Mouse (Mus musculus): ENCODE results near the gene Sncb. TPM values are rescaled to one million over a fixed set of nuclear protein-coding genes. Genes with fewer than 3 reads are reported as not detected.

The Sncb gene
- total and polyA plus RNA-seq, 3 experiments: not detected

GRCm38 (mm10) chr13:54811476-54811875, 45.1 kb upstream of the Sncb start:
- TF ChIP-seq ZMIZ1 (IDR thresholded peaks at IDR 0.05; ENCODE audit: low read depth, low read length): no peak
- TF ChIP-seq KAT2A (conservative IDR thresholded peaks at IDR 0.05; ENCODE audit: low read depth, low read length): no peak
- TF ChIP-seq MAFK (IDR thresholded peaks at IDR 0.05; ENCODE audit: borderline replicate concordance, low read depth, low read length): no peak
- TF ChIP-seq POLR2AphosphoS2 (IDR thresholded peaks at IDR 0.05; ENCODE audit: low read length): no peak
- TF ChIP-seq MAX (IDR thresholded peaks at IDR 0.05; ENCODE audit: low read length): no peak
- no peak for TF ChIP-seq SMC3 (IDR thresholded peaks at IDR 0.05; ENCODE audit: low read depth, low read length)
- no peak for TF ChIP-seq POLR2AphosphoS5 (IDR thresholded peaks at IDR 0.05; ENCODE audit: borderline replicate concordance, low read depth, low read length)
- TF ChIP-seq SIN3A (IDR thresholded peaks at IDR 0.05; ENCODE audit: low read length): no peak
- no peak for TF ChIP-seq ZNF384 (IDR thresholded peaks at IDR 0.05; ENCODE audit: low read depth, low read length)
- TF ChIP-seq GABPA (IDR thresholded peaks at IDR 0.05; ENCODE audit: low read depth, low read length): no peak
- TF ChIP-seq TAL1 (IDR thresholded peaks at IDR 0.05; ENCODE audit: low read length): no peak
- no peak for TF ChIP-seq POLR2A (IDR thresholded peaks at IDR 0.05; ENCODE audit: control insufficient read depth in 1 of 2, insufficient read depth in 1 of 2, low read depth in 1 of 2, low read length in 2 of 2, poor library complexity in 1 of 2)
- TF ChIP-seq MEF2A (IDR thresholded peaks at IDR 0.05; ENCODE audit: extremely low read depth, insufficient replicate concordance, low read depth, low read length, poor library complexity, severe bottlenecking): no peak
- Histone ChIP-seq H3K27me3 (ENCODE audit: control insufficient read depth in 1 of 2, insufficient read depth in 2 of 2, low read length in 2 of 2) (no peaks in the 10 kb centered on the region), H3K36me3 (ENCODE audit: control insufficient read depth in 1 of 2, insufficient read depth in 2 of 2, low read length in 2 of 2) (no peaks in the 10 kb centered on the region), H3K9ac (ENCODE audit: control insufficient read depth, low read depth, low read length, poor library complexity, severe bottlenecking) (no peak overlapping the region), H3K27ac (ENCODE audit: control insufficient read depth, low read depth, low read length) (no peak overlapping the region), H3K79me2 (ENCODE audit: control insufficient read depth, insufficient read depth, low read length, poor library complexity) (no peaks in the 10 kb centered on the region), H3K4me1 (ENCODE audit: control insufficient read depth in 1 of 2, insufficient read depth in 2 of 2, low read length in 2 of 2) (no peaks in the 10 kb centered on the region), H3K4me3 (ENCODE audit: control insufficient read depth in 1 of 2, insufficient read depth in 1 of 2, low read depth in 2 of 2, low read length in 2 of 2) (no peak overlapping the region), H3K9me3 (replicated peaks; ENCODE audit: insufficient read depth, low read length) (no peaks in the 10 kb centered on the region)
- DNase-seq (ENCODE audit: low read depth, low spot score): no peak

GRCm38 (mm10) chr13:54808067-54808466, 41.7 kb upstream of the Sncb start:
- no peak overlapping the region for H3K27ac ChIP-seq (ENCODE audit: control insufficient read depth, low read depth, low read length)
- no peaks in the 10 kb centered on the region for H3K9me3 ChIP-seq (replicated peaks; ENCODE audit: insufficient read depth, low read length)
- DNase-seq (ENCODE audit: low read depth, low spot score): no peak
- no peak for TF ChIP-seq MAZ (IDR thresholded peaks at IDR 0.05; ENCODE audit: low read depth, low read length)
- TF ChIP-seq MXI1 (IDR thresholded peaks at IDR 0.05; ENCODE audit: low read depth, low read length): no peak
- no peak for TF ChIP-seq NELFE (IDR thresholded peaks at IDR 0.05; ENCODE audit: low read depth, low read length)
- TF ChIP-seq E2F4 (IDR thresholded peaks at IDR 0.05; ENCODE audit: borderline replicate concordance, low read depth, low read length): no peak
- TF ChIP-seq POLR2A (IDR thresholded peaks at IDR 0.05; ENCODE audit: control insufficient read depth in 1 of 2, insufficient read depth in 1 of 2, low read depth in 1 of 2, low read length in 2 of 2, poor library complexity in 1 of 2): no peak
- TF ChIP-seq KAT2A (conservative IDR thresholded peaks at IDR 0.05; ENCODE audit: low read depth, low read length): no peak
- TF ChIP-seq JUND (IDR thresholded peaks at IDR 0.05; ENCODE audit: low read depth, low read length): no peak
- TF ChIP-seq MAX (IDR thresholded peaks at IDR 0.05; ENCODE audit: low read length): no peak
- no peak for TF ChIP-seq CHD2 (IDR thresholded peaks at IDR 0.05; ENCODE audit: low read length)
- no peak for TF ChIP-seq GABPA (IDR thresholded peaks at IDR 0.05; ENCODE audit: low read depth, low read length)
- TF ChIP-seq CTCF (IDR thresholded peaks at IDR 0.05 in 2 of 3, conservative IDR thresholded peaks at IDR 0.05 in 1 of 3; ENCODE audit: control insufficient read depth in 1 of 3, insufficient read depth in 1 of 3, low read depth in 2 of 3, low read length in 3 of 3, poor library complexity in 1 of 3, severe bottlenecking in 1 of 3): no peak
- no peak for TF ChIP-seq ETS1 (IDR thresholded peaks at IDR 0.05; ENCODE audit: low read depth, low read length)
- TF ChIP-seq EP300 (IDR thresholded peaks at IDR 0.05; ENCODE audit: low read depth in 1 of 2, low read length in 2 of 2): no peak
- TF ChIP-seq ZNF384 (IDR thresholded peaks at IDR 0.05; ENCODE audit: low read depth, low read length): no peak
- no peaks in the 10 kb centered on the region for H3K36me3 ChIP-seq (ENCODE audit: control insufficient read depth in 1 of 2, insufficient read depth in 2 of 2, low read length in 2 of 2)
- H3K4me3 ChIP-seq (ENCODE audit: control insufficient read depth in 1 of 2, insufficient read depth in 1 of 2, low read depth in 2 of 2, low read length in 2 of 2): no peak overlapping the region
- H3K79me2 ChIP-seq (ENCODE audit: control insufficient read depth, insufficient read depth, low read length, poor library complexity): no peaks in the 10 kb centered on the region
- H3K9ac ChIP-seq (ENCODE audit: control insufficient read depth, low read depth, low read length, poor library complexity, severe bottlenecking): no peak overlapping the region
- no peaks in the 10 kb centered on the region for H3K27me3 ChIP-seq (ENCODE audit: control insufficient read depth in 1 of 2, insufficient read depth in 2 of 2, low read length in 2 of 2)
- no peaks in the 10 kb centered on the region for H3K4me1 ChIP-seq (ENCODE audit: control insufficient read depth in 1 of 2, insufficient read depth in 2 of 2, low read length in 2 of 2)
